Mouse (Mus musculus) ES-E14 (cell line): ENCODE measurements around the gene Hao2.

ENCODE experiments used
- HCFC1 ChIP-seq: IDR thresholded peaks from 2 replicates; pipeline ENCODE4 v1.6.1; 2012; ENCODE audit warnings: low read length, inconsistent platforms, borderline replicate concordance; ENCODE audit not compliant: insufficient read depth
- ZC3H11A ChIP-seq: IDR thresholded peaks from 2 replicates; pipeline ENCODE4 v1.6.1; 2012; ENCODE audit warnings: low read depth, mild to moderate bottlenecking, inconsistent platforms, low read length, borderline replicate concordance

DNA sequence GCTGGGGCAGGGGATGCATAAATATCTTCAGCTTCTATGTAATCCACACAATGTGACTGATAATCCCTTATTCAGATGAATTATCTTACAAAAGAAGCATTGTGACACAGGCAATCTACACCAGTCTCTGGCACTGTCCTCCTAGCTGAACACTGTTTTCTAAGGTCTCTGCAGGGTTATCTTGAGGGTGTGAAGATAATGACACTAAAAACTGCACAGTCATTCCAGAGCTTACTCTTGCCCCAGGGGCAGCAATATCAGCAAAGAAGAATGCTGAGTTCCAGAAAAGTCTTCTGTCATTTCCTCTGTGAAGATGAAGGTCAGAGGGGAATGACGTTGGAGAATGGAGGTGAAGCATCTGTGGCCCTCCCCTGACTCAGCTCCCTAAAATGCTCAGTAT lies 36.1 kb downstream of the Hao2 start:
- TF ChIP-seq HCFC1 = no peak
- no peak for TF ChIP-seq ZC3H11A
